Mouse (Mus musculus): ENCODE results near the gene Rnase4. TPM values are rescaled to one million over a fixed set of nuclear protein-coding genes. Genes with fewer than 3 reads are reported as not detected.

Rnase4 gene
- total RNA-seq, 2 experiments from 2014 or later, result 40.6 to 52.3 TPM

DNA sequence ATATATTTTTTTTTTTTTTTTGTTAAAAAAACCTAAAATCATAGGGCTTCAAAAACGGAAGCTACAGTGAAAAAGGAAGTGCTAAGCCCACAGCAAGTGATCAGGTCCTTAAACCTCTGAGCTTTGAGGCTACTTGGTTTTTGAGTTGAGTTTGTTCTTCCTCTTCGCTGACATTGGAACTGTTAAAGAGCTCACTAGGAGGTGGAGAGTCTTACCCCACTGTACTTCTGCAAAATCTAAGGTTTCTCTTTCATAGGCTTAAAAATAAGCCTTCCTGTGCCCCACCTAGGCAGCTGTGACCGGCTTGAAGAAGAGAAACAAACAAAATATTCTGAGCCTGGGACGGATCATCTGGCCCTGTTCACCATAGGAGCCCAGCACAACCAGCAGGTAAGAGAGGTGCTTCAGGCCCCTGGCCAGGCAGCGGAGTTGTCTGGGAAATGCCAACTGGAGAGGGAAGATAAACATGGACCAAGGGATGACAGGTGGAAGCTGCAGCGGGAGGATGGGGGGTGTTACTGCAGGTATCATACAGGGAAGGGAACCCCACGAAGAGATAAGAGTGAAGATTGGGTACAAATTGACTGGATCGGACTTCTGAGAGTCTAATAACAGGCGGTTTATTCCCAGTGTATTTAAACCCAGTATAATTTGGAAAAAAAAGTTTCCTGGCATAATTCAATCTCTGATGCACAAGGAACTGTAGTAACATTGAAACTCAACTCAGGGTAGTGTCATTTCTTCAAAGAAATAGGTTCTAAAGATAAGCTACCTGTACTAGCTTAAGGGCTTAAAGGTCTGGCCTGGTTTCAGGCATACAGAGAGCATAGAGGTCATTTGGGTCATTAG is 38.1 kb downstream of the Rnase4 start:
- no peak for DNase-seq

DNA sequence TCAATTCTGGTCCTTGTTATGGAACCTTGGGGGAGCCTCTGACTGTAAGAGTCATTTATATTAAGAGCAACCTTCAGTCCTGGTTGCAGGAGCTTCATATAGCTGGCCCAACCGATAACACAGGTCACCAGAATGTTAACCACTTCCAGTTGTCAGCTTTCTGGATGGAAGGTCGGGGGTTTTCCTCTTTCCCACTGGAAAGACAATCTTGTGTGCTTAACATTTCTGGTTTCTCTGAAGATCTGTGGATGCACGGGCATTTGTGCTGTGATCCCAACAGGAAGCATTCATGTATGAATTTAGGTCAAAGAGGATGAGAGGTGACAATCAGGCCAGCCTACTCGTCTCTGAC is 38.7 kb downstream of the Rnase4 start:
- no peak for DNase-seq

DNA sequence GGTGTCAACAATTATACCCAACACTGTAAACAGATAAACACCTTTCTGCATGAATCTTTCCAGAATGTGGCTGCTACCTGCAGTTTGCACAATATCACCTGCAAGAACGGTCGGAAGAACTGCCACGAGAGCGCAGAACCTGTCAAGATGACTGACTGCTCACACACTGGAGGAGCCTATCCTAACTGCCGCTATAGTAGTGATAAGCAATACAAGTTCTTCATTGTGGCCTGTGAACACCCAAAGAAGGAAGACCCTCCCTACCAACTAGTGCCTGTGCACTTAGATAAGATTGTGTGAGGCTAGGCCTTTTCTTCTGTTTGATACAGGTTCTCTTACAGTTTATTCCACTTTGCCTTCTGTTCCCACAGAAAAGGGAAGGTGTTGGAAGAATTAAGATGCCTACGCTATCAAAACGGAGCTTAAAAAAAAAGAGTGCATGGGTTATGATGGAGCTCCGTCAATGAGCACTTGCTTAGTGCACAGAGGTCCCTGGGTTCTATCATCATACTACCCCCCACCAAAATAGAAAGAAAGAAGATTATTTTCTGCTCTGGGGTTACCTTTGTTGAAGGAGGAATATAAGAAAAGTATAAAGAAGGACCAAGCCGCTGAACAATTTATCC is 39.6 kb downstream of the Rnase4 start:
- no peak for DNase-seq

DNA sequence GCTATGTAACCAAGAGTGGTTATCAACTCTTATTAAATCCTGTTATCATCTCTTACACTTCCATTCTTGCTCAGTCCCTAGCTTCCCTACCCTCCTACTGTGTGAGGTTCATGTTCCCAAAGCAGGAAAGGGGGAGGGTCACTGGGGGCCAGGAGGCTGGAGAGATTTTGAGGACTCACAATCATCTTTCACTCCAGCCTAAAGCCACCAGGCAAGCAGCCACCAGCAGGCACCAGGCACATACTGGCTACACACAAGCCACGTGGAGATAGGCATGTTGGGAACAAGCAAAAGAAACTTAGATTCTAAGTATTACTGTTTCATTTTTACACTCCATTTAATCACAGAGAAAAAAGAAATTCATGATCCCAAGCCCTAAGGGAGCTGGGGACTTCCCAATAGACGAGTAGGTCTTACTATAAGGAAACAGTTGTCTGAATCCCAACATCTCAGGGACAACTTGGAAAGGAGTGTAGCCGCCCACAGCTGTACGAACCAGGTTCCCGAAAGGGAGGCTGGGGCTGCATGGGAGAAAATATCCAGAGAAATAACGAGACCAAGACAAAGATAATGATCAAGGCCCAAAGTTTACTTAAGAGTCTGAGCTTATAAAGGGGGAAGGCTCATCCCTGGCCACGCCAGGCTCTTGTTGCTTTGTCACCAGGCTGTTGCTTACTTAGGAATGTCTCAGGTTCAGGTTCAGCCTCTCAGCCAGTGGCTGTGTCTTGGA is 40.4 kb downstream of the Rnase4 start:
- no peak for DNase-seq

DNA sequence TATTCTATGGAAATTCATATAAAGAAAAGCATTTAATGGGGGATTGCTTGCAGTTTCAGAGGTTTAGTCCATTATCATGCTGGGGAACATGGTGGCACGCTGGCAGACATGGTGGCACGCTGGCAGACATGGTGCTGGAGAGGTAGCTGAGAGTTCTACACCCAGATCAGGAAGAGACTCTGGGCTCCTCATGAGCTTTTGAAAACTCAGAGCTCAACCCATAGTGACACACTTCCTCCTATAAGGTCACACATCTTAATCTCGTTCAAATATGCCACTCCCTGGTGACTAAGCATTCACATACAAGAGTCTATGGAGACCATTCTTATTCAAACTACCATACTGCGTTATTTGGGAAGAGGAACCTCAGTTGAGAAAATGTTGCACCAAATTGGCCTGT is 41.5 kb downstream of the Rnase4 start:
- DNase-seq, result no peak

DNA sequence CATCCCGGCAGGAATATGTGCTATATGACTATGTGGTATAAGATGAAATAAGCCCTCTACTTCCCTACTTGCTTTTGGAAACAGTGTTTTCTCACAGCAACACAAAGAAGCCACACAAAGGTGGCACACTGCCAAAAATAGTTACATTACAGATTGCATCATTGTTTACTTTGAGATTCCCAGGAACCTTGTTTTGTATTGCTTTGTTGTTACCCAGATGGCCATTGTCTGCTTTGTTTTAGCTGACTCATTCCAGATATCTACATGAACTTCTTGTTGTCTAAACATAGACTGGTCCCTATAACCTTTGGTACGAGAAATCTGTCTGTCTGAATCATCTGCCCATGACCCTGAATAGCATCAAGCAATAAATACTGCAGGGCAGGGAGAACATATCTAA is 49.5 kb downstream of the Rnase4 start:
- no peak for DNase-seq

DNA sequence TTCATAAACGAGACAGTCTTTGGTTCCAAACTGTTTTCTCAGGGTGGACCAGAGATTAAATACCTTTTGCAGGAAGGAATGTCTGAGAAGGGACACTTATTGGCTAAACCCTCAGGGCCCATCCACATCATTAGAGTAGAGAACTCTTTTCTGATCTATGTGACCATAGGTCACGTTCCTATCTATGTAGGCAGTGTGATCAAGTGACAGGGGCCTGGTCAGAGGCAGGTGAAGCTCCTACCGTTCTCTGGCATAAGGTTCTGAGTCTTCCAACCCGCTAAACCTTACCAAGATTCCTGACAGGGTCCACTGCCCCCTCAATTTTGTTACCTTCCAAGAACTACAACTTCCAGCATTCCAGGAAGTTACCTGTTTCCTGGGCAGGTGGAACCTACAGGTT is 51.2 kb downstream of the Rnase4 start:
- no peak for DNase-seq

DNA sequence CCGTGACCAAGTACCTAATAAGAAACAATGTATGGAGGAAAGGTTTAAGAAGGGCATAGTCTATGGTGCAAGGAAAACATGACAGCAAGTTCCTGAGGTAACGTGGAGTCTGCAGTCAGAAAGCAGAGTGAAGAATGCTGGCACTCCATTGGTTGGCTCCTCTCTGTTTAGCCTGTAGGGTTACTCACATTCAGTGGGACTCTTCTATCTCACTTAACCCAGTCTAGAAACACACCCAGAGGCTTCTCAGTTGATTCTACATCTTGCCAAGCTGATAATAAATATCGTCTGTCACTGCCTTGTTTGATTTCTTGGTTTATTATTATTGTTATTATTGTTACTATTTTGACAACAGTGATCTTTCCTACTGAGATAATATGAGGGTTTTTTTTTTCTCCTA is 51.7 kb downstream of the Rnase4 start:
- DNase-seq, result no peak

DNA sequence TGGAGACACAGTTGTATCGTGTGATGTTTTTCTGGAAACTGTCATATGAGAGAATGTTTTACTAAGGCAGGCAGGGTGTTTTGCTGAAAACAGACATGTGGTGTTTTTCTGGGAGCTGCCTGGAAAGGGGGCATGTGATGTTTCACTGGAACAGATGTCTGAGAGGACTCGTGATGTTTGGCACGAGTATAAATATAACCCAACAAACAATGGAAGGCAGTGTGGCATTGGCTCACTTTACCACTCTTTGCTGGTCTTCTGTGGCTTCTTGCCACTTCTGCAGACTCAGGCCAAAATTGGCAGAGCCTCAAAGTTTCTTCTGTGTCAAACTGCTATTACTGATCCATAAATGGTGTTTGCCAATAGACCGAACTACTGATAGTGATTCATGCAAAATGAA is 52.4 kb downstream of the Rnase4 start:
- DNase-seq, result no peak

DNA sequence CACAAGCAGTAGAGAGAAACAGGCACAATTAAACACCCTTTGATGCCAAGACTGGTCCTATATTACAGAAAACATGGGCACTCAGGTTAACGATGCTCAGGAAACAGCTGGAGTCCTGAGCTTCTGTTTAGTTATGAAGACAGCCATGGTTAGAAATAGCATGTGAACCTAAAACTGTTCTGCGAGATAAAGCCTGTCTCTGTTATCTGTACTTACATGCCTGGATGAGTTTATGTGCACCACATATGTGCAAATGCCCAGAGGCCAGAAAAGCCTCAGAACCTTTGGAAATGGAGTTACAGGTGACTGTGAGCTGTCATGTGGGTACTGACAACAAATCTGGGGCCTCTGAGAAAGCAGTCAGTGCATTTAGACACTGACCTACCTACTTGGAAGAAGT is 53.1 kb downstream of the Rnase4 start:
- no peak for DNase-seq

DNA sequence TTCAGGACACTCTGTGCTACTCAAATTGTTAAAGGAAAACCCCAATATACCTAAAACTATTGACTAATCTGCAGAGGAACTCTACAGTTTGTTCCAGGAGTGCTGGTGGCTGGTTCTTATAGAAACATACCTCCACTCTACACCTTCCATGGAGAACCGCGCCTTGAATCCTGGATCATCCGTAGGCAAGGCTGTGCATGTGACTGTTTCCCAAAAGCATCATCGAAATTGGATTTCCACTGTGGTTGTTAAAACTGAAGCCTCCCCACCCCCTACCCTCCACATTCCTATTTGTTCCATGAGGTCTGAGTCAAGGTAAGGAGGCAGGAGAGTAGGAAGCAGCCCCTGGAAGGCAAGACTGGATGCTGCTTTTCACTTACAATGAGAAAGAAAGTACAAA is 53.6 kb downstream of the Rnase4 start:
- no peak for DNase-seq

DNA sequence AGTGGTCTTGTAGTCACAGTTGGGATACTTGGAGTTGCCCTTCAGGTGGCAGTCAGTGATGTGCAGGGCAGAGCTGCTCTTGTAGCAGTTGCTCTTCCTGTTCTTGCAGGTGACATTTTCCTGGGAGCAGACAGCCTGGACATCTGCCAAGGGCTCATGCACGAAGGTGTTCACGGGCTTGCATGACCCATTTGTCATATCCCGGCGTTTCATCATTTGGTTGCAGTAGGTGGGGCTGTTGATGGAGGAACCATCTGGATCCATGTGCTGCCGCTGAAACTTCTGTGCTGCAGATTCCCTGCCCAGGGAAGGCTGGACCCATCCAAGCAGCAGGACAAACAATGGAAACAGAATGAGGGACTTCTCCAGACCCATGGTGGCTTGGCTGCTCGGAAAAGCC is 54.6 kb downstream of the Rnase4 start:
- DNase-seq, result no peak

DNA sequence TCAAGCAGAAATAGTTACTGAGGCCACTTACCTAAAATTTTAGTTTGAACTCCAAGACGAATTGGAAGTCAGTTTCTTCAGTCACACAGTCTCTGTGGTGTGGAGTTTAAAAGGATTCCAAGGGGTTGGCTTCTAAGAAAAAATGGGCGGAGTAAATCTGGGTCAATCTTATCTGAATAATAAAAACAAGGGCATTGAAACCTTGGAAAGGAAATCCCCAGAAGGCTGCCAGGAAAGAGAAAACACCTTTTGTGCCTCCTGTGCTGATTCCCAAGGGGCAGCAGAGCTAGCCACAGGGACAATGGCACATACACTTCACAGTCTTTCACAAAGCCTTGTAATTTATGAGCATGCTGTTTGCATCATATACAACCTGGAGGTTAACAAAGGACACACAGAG is 55.8 kb downstream of the Rnase4 start, which contains the start of gene Rnase1:
Gene Rnase1, minus strand, starts transcription at position 101 of the 400 bp plus-strand sequence.
- no peak for DNase-seq

DNA sequence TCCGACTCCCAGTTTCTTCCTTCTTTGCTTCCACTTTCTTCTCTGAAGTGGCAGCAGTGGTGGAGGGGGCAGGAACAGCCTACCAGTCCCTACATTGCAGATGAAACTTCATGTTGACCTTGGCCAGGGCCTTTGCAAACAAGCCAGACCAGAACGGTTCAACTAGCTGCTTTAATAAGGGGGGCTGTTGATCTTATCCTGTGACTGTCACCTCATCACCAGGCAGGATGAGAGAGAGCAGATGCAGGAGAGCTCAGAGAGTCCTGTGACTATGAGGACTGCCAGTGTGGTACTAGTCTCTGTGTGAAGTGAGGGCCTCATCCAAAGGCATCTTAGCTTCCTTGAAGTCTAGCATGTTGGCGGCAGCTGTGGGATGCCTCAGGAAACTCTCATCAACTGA is 57.1 kb downstream of the Rnase4 start:
- no peak for DNase-seq

DNA sequence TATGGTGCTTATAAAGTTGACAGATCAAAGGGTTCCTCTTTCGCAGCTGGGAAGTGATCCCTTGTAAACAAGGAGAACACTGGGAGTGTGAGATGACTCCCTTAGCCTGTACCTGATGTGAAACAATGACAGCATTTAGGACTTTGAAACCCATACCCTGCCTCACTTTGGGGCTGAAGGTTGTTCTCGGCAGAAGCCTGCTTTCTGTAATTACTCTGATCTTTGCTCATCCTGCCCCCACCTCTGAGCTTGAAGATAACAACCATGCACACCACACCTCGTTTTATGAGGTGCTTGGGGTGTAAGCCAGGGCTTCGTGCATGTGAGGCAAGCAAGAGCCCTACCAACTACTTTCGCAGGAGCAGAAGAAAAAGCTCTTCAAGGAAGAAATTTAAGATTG is 58.3 kb downstream of the Rnase4 start:
- no peak for DNase-seq

DNA sequence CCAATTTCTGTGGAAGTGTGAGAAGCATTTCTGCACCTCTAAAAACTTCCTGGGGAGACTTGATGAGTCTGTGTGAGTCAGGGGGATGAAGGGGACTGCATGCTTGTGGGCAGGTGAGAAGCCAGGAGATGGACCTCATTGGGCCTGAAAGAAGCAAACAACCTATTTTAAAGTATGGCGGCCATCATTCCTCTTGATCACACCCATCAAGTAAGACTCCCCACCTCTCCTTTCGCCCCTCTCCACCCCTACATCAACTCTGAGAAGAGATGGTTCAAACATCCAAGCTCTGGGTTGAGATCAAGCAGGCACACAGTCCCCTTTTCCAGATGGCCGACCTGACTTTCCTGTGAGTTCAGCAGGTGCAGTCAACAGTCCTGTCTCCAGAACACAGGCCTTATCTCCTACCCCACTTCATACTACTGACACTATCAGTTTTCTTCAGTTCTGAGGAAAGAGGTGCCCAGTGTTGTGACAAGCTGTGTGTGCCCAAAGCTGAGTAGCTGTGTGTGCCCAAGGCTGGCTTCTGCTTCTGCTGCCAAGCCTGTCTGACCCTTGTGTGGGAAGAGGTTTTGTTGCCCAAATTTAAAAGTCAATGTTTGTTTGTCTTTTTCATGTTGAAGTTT is 59.4 kb downstream of the Rnase4 start:
- DNase-seq, result no peak

DNA sequence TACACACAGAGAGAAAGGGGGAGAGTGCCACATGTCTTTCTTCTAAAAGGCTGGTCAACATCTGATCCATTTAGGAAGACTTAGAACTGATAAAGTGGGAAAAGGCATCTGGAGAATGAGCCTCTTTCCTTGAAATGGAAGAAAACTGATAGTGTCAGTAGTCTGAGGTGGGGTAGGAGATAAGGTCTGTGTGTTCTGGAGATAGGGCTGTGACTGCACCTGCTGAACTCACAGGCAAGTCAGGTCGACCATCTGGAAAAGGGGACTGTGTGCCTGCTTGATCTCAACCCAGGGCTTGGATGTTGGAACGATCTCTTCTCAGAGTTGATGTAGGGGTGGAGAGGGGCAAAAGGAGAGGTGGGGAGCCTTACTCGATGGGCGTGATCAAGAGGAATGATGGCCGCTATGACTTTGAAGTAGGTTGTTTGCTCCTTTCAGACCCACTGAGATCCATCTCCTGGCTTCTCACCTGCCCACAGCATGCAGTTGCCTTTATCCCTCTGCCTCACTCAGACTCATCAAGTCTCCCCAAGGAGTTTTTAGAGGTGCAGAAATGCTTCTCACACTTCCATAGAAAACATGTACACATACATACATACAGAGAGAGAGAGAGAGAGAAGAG is 61.5 kb downstream of the Rnase4 start:
- no peak for DNase-seq

Other genes starting within 250 kb of the Rnase4 start
- 10 to 100 TPM; 18.2 to 21.6 TPM for gene Tep1, start 220.5 kb upstream of the Rnase4 start, total RNA-seq (2021)
- under 1 TPM; 0.50 to 0.63 TPM for gene Klhl33, start 193.6 kb upstream of the Rnase4 start, total RNA-seq (2021)
- gene Osgep, start 166.2 kb upstream of the Rnase4 start, total RNA-seq (2021), result 10 to 100 TPM; 42.9 to 57.8 TPM
- gene Apex1, start 166.1 kb upstream of the Rnase4 start, total RNA-seq (2021), result 10 to 100 TPM; 61.0 to 89.4 TPM
- gene Pip4p1, start 160.2 kb upstream of the Rnase4 start, total RNA-seq (2021), result 10 to 100 TPM; 58.5 to 65.6 TPM
- 10 to 100 TPM; 43.1 to 45.2 TPM for gene Pnp, start 160.0 kb upstream of the Rnase4 start, total RNA-seq (2021)
- 10 to 100 TPM; 37.6 to 46.1 TPM for gene Gm49342, start 146.6 kb upstream of the Rnase4 start, total RNA-seq (2021)
- 1 to 10 TPM; 2.1 to 2.9 TPM for gene Pnp2, start 135.1 kb upstream of the Rnase4 start, total RNA-seq (2021)
- gene Rnase10, start 83.3 kb upstream of the Rnase4 start, total RNA-seq (2021), result under 1 TPM; 0.23 to 0.26 TPM
- gene Rnase9, start 49.2 kb upstream of the Rnase4 start, total RNA-seq (2021), result not detected
- gene Rnase11, start 40.9 kb upstream of the Rnase4 start, total RNA-seq (2021), result not detected
- gene Rnase12, start 33.4 kb upstream of the Rnase4 start, total RNA-seq (2021), result not detected
- not detected for gene Olfr750, start 16.6 kb upstream of the Rnase4 start, total RNA-seq (2021)
- 1 to 10 TPM; 5.5 to 5.8 TPM for gene Ang, start 73 bp downstream of the Rnase4 start, total RNA-seq (2021)
- not detected for gene Eddm3b, start 23.3 kb downstream of the Rnase4 start, total RNA-seq (2021)
- 1 to 10 TPM in 1 of 2 experiments, under 1 TPM in 1; 0.46 to 1.4 TPM for gene Rnase6, start 32.8 kb downstream of the Rnase4 start, total RNA-seq (2021)
- gene Rnase1, start 55.7 kb downstream of the Rnase4 start, total RNA-seq (2021), result not detected
- gene Rnase2b, start 71.2 kb downstream of the Rnase4 start, total RNA-seq (2021), result not detected
- not detected for gene Ang2, start 108.1 kb downstream of the Rnase4 start, total RNA-seq (2021)
- gene Ear14, start 112.3 kb downstream of the Rnase4 start, total RNA-seq (2021), result not detected
- gene Rnase2a, start 165.0 kb downstream of the Rnase4 start, total RNA-seq (2021), result 10 to 100 TPM in 1 of 2 experiments, 1 to 10 TPM in 1; 4.7 to 13.6 TPM